Mouse (Mus musculus) heart, adult 2 months (tissue): ENCODE measurements around the gene Dynlt1c.
"Not testable (repeated sequence)": the region's sequence is repeated elsewhere in the genome, so short reads cannot be mapped to it uniquely, and the experiment has no call there.

Source experiments
- CTCF ChIP-seq: fragments of 200-600 bp; IDR thresholded peaks from 2 replicates; pipeline ENCODE4 v1.8.1; 2022; ENCODE audit warnings: antibody characterized with exemption, mild to moderate bottlenecking, moderate library complexity
- EP300 ChIP-seq: fragments of 200-500 bp; IDR thresholded peaks from 2 replicates; pipeline ENCODE4 v1.6.1; 2011; ENCODE audit warnings: low read depth, low read length, control low read depth; ENCODE audit not compliant: insufficient read depth

DNA sequence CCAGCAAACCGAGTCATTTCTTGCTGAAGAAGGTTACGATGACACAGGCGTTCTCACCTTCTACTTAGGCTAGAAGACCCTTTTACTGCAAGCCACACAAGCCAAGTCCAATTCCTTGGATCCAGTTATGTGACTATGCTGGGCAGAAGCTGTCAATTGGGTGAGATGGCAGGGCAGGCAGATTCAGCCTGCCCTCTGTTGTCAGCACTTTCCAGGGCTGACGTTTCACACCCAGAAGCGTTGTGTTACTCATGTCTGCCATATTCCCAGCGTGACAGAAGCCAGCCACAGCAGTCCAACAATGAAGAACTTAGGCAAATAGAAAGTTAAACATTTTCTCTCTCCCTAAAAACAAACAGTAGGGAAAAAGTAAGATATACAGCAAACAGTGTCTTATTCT, 18.6 kb downstream of the Dynlt1c start:
- TF ChIP-seq CTCF, EP300: not testable (repeated sequence)
